Mouse (Mus musculus) testis, postnatal 10 days (tissue): ENCODE results near the gene Macrod1.
"Not testable (repeated sequence)": the region's sequence is repeated elsewhere in the genome, so short reads cannot be mapped to it uniquely, and the experiment has no call there.

Source experiments
- DNase-seq: peaks from one replicate; pipeline ENCODE4 v3.0.0; 2021; ENCODE audit warnings: low spot score

Macrod1 gene

DNA sequence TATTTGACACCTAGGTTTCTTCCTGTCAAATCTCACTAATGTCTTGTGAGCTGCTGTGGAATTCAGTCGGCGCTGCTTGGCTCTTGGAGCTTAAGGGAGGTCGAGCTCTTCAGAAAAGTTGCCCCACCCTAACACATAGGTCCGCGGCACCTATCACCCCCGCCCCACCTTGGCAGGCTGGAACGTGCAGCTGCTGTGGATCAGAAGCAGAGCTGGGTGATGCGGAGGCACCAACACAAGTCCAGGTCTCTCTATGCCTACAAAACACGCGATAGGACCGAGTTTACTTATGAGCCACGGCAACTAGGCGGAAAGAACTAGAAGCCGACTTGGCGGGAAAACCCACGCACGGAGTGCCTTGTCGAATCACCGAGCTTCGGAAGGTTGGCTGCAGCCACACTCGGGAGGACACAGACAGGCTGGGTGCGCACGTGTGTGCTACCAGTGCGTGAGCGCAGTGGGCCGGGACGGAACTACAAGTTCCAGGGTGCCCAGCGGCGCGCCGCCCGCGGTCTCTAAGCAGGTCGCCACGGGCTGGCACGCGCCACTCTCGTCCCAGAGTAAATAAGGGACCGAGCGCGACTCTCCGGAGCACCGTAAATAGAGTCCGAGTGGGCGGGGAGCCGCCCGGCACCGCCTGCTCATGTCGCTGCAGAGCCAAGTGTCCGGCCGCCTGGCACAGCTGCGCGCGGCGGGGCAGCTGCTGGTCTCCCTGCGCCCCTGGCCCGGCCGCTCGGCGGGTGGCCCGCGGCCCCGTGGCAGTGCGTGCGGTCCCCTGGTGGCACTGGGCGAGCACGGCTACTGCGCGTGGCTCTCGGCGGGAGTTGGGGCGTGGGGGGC lies at the start of gene Macrod1:
Gene Macrod1, plus strand, starts transcription at position 563 of the 840 bp plus-strand sequence.
- peak; percentile 81 for DNase-seq

GRCm38 (mm10) chr19:7006892-7007593 lies 49.6 kb upstream of the Macrod1 start:
- no peak for DNase-seq

GRCm38 (mm10) chr19:7012426-7012825 lies 44.2 kb upstream of the Macrod1 start:
- no peak for DNase-seq

- DNase-seq: no peak
Measured at GRCm38 (mm10) chr19:7013984-7014383, 42.6 kb upstream of the Macrod1 start.

DNA sequence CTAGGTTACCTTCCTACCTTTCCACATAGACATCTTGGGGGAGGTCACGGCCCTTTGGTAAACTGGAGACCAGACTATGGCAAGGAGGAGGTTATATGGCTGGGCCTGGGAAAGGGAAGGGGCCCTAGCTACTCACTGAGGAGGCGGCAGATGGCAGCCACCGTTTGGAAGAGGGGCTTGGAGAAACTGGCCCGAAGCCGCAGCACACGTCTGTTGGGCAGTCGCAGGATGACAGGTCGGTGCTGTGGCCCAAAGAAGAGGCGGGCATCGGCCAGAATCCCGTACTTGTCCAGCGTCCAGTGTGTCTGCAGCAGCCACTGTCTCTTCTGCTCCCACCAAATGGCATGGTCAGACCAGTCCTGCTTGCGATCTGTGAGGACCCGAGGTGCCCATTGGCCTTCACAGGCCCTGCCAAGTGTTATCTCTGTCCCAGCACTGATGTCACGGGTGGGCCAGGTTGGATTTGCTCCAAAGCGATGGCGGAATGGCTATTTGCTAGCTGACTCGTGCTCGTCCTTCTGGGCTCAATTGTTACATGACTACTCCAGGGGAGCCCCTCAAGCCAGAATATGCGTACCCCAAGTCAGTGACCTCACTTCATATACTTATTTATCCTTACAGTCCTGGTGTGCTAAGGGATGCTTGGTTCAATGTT lies 42.0 kb upstream of the Macrod1 start:
- no peak for DNase-seq

DNA sequence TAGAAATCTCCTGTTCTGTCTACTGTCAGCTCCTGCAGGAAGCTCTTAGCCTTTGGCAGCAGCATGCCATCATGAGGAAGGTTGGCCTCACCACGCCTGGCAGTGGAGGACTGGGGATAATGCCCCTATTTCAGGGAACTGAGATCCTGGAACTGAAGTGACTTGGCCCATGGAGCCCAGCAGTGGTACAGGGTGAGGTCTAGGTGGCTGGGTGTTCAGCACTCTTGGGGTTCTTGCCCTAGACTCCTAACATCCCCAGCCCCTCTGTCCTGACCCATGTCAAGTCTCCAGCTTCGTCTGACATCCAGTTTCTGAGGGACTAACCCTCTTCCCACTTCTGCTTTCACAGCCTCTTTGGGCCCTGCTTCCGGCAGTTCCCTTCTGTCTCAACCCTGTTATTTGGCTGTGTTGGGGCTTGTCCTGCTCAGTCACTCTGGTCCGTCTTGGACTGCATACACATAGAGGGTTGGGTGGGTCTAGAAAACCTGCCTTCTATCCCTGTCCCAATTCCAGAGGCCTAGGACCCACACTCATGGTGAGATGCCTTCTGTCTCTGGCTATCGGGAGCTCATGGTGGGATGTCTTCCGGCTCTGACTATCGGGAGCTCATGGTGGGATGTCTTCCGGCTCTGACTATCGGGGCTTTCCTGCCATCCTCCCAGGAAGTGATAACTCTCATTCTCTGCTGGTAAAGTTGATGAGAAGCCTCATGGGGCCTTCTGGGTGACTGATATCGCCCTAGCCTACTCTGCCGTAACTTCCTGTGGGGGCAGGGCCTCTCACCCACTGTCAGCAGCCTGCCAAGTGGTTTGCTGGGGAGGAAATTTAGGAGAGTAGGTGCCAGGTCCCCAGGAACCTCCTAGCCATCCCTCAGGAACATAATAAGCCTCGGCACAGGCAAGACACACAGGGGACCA lies 38.8 kb upstream of the Macrod1 start:
- DNase-seq: no peak

GRCm38 (mm10) chr19:7018546-7018945 lies 38.1 kb upstream of the Macrod1 start:
- DNase-seq: no peak

DNA sequence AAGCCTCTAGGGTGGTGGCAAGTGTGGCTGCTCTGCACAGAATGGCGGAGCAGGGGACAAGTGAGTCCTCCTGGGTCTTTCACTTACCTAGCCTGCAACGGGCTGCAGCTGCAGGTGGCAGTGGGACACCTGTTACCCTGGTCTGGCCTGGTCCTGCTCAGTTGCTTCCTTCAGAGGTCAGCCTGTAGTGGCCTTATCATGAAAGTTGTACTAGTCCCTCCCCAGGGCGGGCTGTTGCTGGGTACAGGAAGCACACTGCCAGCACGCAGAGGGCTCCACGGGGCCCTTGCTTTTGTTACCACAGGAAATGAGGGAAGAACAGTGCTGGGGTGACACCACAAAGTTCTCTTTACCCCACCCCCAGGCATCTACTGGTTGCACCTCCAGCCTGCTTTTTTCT lies 37.4 kb upstream of the Macrod1 start, which contains the start of gene Fermt3:
Gene Fermt3, minus strand, starts transcription at position 279 of the 400 bp plus-strand sequence.
- no peak for DNase-seq

DNA sequence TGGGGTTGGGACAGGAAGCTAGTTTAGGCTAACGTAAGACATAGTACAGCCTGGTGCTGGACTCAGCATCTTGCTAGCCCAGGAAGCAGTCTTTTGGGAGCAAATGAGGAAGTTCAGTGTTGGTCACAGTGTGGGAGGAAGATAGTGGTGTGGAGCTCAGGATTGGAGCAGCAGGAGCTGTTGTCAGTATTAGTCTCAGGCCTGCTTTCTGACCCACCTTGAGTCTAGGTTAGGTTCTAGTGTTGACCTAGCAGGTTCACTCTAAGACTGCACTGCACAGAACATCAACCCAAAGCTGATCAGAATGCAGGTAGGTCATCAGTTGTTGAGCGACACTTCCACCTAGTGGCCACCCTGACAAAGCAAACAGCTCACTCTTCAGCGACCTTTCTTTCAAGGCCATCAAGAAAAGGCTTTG lies 36.4 kb upstream of the Macrod1 start:
- DNase-seq: peak; percentile 71

DNA sequence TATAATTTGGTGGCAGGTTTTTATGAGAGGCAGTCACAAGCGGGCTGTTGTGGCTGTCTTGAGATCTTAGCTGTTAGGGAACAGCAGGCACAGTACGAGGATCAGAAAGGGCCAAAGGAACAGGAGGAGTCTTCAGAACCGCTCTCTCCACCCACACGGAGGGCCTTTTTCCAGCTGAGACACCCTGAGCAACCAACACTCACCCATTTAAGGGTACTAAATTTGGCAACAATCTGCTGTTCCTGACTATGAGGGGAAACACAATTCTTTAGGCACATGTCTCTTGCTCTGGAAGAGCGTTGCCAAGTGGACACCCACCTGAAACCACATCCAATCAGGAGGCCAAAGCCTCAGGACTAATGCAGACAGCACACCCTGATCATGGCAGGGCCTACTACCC lies 27.1 kb upstream of the Macrod1 start:
- DNase-seq: no peak

DNA sequence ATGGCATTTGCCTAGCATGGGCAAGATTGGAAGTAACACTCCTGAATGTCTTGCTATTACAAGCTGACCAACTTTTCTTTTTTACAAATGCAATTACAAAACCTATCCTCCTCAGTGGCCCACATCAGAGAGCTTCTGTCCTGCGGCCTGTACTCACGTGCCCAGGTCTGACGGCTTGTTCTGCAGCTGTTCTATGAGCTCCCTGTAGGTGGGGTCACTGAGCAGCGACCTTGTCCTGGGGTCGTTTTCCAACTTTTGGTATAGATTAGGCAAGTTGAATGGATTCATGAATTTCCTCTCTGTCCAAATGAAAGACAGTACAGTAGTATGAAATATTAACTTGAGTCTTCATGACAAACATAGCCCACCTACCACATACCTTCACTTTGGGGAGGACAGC lies 22.6 kb upstream of the Macrod1 start:
- DNase-seq: no peak

DNA sequence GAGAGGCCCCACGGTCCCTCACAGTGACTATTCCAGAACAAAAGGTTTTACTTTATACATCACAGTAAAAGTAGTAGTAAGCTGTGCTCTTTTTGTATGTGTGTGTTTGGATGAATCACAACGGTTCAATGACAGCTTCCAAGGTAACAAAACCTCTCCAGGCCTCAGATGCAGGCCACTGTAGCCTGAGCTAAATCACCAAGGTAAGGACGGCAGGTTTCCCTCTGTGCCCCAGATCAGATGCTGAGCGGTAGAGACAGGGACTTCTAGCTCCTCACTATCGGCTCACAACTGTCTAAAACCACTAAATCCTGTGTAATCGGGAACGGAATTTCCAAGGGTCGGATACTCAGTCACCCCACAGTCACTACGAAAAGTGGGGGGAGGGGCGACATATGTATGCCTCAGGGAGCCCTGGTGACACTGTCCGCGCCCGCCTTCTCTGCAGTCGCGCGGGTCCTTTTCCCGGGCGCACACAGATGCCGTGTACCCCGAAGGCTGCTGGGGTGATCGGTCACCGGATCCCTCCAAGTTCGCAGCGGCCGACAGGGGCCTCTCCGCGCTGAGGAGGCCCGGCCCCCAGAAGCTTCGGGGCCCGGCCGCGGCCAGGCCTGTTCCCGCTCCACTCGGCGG lies 17.4 kb upstream of the Macrod1 start:
- peak; percentile 77 for DNase-seq

- DNase-seq: peak; percentile 98
Measured at GRCm38 (mm10) chr19:7039841-7040636, 16.6 kb upstream of the Macrod1 start, which contains the start of gene Stip1. Gene Stip1, minus strand, starts transcription at chr19:7039967.

GRCm38 (mm10) chr19:7040637-7041130 lies 15.9 kb upstream of the Macrod1 start:
- DNase-seq: no peak

DNA sequence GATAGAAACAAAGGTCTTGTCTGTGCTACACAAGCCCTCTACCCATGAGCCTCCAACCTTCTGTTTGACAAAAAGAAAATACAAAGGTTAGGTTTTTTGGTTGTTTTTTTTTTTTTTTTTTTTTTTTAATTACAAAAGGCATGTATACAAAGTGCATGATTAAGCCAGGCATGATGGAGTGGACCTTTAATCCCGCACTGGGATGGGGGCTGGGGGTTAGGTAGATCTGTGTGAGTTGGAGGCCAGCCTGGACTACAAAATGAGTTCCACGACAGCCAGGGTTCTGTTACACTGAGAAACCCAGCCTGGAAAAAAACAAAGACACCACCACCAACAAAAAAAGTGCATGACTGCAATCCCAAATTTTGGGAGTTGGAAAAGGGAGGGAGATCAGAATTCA lies 15.4 kb upstream of the Macrod1 start:
- no peak for DNase-seq

GRCm38 (mm10) chr19:7044279-7044678 lies 12.3 kb upstream of the Macrod1 start:
- no peak for DNase-seq

DNA sequence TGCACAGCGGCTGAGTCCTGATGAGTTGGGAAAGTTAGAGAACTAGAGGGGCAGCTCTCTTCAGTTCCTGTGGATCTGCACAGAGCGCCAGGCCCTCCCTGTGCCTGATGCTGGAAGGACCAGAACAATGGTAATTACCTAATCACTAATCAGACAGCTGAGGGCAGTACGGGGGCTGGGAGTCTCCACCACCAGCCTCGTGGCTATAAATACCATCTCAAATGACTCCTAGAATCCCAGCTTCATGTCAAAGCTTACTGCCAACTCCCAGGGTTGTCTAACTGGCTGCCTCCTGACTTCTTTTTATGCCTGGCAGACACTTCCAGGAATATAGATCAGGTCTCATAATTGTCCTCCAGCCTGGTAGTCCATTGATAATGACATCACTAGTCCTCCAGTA lies 11.9 kb upstream of the Macrod1 start:
- no peak for DNase-seq

DNA sequence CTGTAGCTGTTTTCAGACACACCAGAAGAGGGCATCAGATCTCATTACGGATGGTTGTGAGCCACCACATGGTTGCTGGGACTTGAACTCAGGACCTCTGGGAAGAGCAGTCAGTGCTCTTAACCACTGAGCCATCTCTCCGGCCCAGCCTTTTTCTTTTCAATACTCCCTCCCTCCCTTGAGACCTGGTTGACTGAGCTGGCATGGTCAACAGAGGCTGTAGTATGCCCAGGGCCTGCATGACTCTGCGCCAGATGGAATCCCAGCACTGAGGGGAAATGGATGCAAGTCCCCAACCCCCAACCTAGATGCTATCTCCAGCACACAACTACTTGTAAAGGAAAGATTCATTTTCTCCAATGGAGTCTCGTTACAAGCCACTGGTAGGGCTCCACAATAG lies 3.2 kb upstream of the Macrod1 start:
- not testable (repeated sequence) for DNase-seq

DNA sequence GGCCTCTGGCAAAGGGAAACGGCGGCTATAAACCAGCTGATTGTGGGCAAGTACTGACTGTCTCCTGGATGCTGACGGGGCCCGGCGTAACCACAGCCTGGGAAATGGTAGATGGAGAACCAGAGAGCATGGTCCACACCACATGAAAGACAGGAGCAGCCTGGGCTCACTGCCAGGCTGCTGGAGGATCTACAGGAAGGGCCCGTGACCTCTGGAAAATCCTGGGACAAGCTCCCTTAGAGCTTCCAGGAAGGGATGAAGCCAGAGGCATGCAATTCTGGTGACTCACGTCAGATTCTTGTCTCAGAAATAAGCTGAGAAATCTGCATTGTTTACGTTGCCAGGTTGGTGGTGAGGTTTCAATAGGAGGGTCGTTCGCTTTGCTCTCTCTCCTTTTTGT lies 1.8 kb upstream of the Macrod1 start:
- DNase-seq: no peak

GRCm38 (mm10) chr19:7055173-7055572 lies 1.4 kb upstream of the Macrod1 start:
- DNase-seq: no peak
